Mouse (Mus musculus) thymus, adult 2 months (tissue): ENCODE data around the gene Gsg1l. TPM values are rescaled to one million over a fixed set of nuclear protein-coding genes. Genes with fewer than 3 reads are reported as not detected.

ENCODE experiments used
- DNase-seq: peaks from one replicate; pipeline ENCODE4 v3.0.0; 2021
- H3K27ac ChIP-seq: fragments of 200-500 bp; 2 replicates; pipeline ENCODE4 v1.5.1; 2012; ENCODE audit warnings: low read length, control low read depth; ENCODE audit not compliant: control insufficient read depth, insufficient read depth
- H3K27me3 ChIP-seq: fragments of 200-500 bp; 2 replicates; pipeline ENCODE4 v1.6.1; 2012; ENCODE audit warnings: mild to moderate bottlenecking, low read length, moderate library complexity, mixed read lengths; ENCODE audit not compliant: control insufficient read depth, insufficient read depth
- H3K36me3 ChIP-seq: fragments of 200-500 bp; 2 replicates; pipeline ENCODE4 v1.6.1; 2012; ENCODE audit warnings: mild to moderate bottlenecking, low read length, moderate library complexity; ENCODE audit not compliant: control insufficient read depth, insufficient read depth
- H3K4me1 ChIP-seq: fragments of 200-500 bp; replicated peaks from 2 replicates; pipeline ENCODE4 v1.6.1; 2012; ENCODE audit warnings: low read length; ENCODE audit not compliant: control insufficient read depth, insufficient read depth
- H3K4me3 ChIP-seq: fragments of 200-500 bp; 2 replicates; pipeline ENCODE4 v1.5.1; 2012; ENCODE audit warnings: mild to moderate bottlenecking, low read length, control low read depth, moderate library complexity; ENCODE audit not compliant: control insufficient read depth, insufficient read depth
- CTCF ChIP-seq: fragments of 200-500 bp; IDR thresholded peaks from 2 replicates; pipeline ENCODE4 v1.5.1; 2012; ENCODE audit warnings: mild to moderate bottlenecking, control low read depth, low read length, moderate library complexity, borderline replicate concordance; ENCODE audit not compliant: control insufficient read depth, poor library complexity, insufficient read depth; ENCODE audit errors: extremely low read depth
- POLR2A ChIP-seq: fragments of 200-500 bp; IDR thresholded peaks from 2 replicates; pipeline ENCODE4 v1.6.1; 2012; ENCODE audit warnings: mild to moderate bottlenecking, low read length, control low read depth, moderate library complexity; ENCODE audit not compliant: control insufficient read depth, poor library complexity, insufficient read depth; ENCODE audit errors: extremely low read depth
- WGBS: fragments of 180-500 bp; shearing (Covaris S2); methylation state at CpG from one replicate; pipeline ENCODE4 v1.1.7; 2018; 5-methylcytosine and 5-hydroxymethylcytosine counted together
- polyA plus RNA-seq: library from polyadenylated mRNA; depleted of rRNA; stranded (reverse); fragments of >200 nt; gene quantifications from 2 replicates; pipeline ENCODE4 v1.2.3, GENCODE M21; 2012

Gene Gsg1l
- polyA plus RNA-seq, 1 experiment = 0.94 TPM

DNA sequence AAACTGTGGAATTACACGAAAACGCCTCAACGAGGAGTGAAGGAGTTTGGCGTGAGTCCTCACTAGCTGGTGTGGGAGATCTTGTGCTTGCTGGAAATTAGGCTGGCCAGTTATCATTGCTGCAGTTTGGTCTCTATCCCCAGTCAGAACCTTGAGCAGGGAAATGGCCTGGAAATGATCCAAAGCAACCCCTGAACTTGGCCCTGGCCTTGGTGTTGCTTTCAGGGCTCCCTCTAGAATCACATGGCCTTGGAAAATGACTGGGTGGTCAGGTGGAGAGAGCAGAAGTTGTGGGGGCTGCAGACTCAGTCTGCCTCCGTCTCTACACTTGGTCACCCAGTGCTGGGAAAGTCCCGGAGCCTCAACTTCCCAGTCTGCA is 210.0 kb downstream of the Gsg1l start:
- Histone ChIP-seq H3K27ac (no peak overlapping the region), H3K4me1 (no peaks in the 10 kb centered on the region), H3K27me3 (no peaks in the 10 kb centered on the region), H3K36me3 (no peaks in the 10 kb centered on the region), H3K4me3 (no peak overlapping the region)
- no peak for TF ChIP-seq POLR2A
- no peak for TF ChIP-seq CTCF
- DNase-seq = no peak
- 72% methylated on average over 6 of the region's 6 CpGs for WGBS

- TF ChIP-seq CTCF (no peak), POLR2A (no peak)
- WGBS = 64% methylated on average over 12 of the region's 12 CpGs
- H3K36me3 ChIP-seq = no peaks in the 10 kb centered on the region
- no peak overlapping the region for H3K27ac ChIP-seq
- H3K27me3 ChIP-seq = no peaks in the 10 kb centered on the region
- DNase-seq = no peak
- H3K4me1 ChIP-seq = no peaks in the 10 kb centered on the region
- no peak overlapping the region for H3K4me3 ChIP-seq
Observed at GRCm38 (mm10) chr7:125871404-125872201, 210.6 kb downstream of the Gsg1l start.

DNA sequence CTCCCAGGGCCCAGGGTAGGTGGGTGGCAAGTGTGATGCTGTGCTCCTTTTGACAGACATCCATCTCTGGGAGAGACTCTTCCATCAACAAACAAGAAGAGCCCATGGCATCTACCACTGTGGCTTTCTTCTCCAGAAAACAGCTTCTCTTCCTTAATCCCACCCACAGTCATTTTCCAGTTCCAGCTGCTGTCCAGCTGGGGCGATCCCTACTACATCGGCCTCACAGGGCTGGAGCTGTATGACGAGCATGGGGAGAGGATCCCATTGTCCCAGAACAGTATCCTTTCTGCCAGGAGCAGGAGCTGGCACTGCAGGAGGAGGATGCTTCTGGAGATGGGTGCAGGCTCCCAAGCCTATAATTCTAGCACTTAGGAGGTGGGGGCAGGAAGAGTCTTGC is 213.6 kb downstream of the Gsg1l start:
- 100% methylated on average over 3 of the region's 3 CpGs for WGBS
- H3K4me3 ChIP-seq = no peak overlapping the region
- TF ChIP-seq CTCF (no peak), POLR2A (no peak)
- H3K36me3 ChIP-seq = no peaks in the 10 kb centered on the region
- no peaks in the 10 kb centered on the region for H3K27me3 ChIP-seq
- H3K27ac ChIP-seq = no peak overlapping the region
- H3K4me1 ChIP-seq = no peaks in the 10 kb centered on the region
- no peak for DNase-seq

DNA sequence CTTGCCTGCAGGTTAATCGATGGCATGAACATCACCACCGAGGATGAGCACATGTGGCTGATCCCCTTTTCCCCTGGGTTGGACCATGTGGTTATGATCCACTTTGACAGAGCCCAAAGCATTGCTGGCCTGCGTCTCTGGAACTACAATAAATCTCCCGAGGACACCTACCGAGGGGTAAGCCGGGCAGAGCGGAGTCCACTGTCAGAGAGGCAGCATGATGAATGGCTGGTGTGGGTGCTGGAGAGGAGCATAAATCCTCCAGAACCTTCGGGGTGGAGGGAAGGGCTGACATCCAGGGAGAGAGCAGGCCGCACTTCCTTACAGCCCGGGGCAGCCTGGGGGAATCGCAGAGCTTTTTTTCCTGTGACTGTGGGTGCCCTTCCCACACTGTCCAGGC is 217.0 kb downstream of the Gsg1l start:
- Histone ChIP-seq H3K36me3 (no peaks in the 10 kb centered on the region), H3K4me1 (no peaks in the 10 kb centered on the region), H3K27ac (no peak overlapping the region), H3K4me3 (no peak overlapping the region), H3K27me3 (no peaks in the 10 kb centered on the region)
- TF ChIP-seq CTCF = no peak
- no peak for TF ChIP-seq POLR2A
- 91% methylated on average over 11 of the region's 11 CpGs for WGBS
- DNase-seq = no peak

GRCm38 (mm10) chr7:125864026-125864425 is 218.2 kb downstream of the Gsg1l start:
- H3K27ac ChIP-seq = no peak overlapping the region
- no peak for DNase-seq
- no peaks in the 10 kb centered on the region for H3K27me3 ChIP-seq
- no peak for TF ChIP-seq POLR2A
- TF ChIP-seq CTCF = no peak
- WGBS = 94% methylated on average over 1 of the region's 1 CpGs
- H3K4me1 ChIP-seq = no peaks in the 10 kb centered on the region
- H3K36me3 ChIP-seq = no peaks in the 10 kb centered on the region
- no peak overlapping the region for H3K4me3 ChIP-seq

- H3K27me3 ChIP-seq = no peaks in the 10 kb centered on the region
- no peaks in the 10 kb centered on the region for H3K36me3 ChIP-seq
- WGBS = 97% methylated on average over 9 of the region's 9 CpGs
- no peak for TF ChIP-seq CTCF
- TF ChIP-seq POLR2A = no peak
- H3K4me3 ChIP-seq = no peak overlapping the region
- H3K27ac ChIP-seq = no peak overlapping the region
- DNase-seq = no peak
- H3K4me1 ChIP-seq = no peaks in the 10 kb centered on the region
Observed at GRCm38 (mm10) chr7:125860421-125860820, 221.8 kb downstream of the Gsg1l start.
